Mouse (Mus musculus): ENCODE data around the gene Prdm4.

Prdm4 gene

DNA sequence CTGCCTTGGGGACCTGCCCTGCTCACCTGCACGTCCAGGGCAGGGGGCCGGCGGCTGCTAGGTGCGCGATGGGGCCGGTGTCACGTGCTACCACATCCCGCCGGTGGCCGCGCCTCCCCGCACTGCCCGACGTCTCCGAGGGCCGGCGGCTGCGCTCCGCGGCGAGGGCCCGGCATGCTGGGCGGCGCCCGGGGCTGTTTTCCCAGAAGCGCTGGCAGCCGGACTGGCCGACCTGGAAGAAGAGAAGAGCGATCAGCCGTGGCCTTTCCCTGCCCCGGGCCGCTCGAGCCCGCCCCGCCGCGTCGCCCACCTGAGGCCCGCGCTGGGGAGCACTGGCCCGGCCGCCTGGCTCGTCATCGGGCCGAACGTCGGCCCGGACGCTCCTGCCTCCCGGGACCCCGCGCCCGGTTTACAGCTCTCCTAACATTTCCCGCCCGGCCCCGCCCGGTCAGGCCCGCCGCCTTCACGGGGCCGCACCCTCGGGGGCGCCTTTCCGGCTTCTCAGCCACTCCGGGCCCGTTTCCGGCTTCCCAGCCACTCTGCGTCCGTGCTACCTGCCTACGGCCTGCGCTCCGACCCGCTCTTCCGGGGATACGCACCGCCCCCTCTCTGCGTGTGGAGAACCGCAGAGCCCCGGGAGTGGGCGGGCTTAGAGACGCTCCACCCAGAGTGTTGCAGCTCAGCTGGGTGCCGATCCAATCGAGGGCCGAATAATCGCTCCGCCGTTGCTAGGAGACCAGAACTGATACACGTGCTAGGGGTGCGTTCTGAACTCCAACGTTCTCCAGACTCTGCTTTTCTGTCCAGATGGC, at the start of gene Prdm4:
TSS of gene Prdm4 (minus strand) at position 645 of the 812 bp plus-strand sequence.
- peak; percentile 96 for DNase-seq (ENCODE audit: low read depth, low spot score)

DNA sequence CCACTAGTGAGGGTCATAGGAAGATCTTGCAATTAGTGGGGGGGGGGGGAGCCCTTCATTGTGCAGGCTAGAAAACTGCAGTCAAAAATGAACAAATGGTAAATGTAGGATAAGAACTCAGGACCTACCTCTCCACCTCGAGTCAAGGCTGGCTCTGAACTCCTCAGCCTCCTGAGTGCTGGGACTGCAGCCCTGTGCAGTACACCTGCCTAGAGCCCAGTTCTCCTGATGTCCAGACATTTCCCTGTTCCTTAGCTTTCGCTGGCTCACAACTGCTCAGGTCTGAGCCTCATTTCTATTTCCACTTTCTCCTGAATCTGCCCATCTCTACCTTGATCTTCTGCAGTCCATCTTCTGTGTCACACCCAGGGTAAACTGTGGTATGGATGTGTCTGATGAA, 49.5 kb upstream of the Prdm4 start:
- DNase-seq (ENCODE audit: low read depth, low spot score), result no peak

DNA sequence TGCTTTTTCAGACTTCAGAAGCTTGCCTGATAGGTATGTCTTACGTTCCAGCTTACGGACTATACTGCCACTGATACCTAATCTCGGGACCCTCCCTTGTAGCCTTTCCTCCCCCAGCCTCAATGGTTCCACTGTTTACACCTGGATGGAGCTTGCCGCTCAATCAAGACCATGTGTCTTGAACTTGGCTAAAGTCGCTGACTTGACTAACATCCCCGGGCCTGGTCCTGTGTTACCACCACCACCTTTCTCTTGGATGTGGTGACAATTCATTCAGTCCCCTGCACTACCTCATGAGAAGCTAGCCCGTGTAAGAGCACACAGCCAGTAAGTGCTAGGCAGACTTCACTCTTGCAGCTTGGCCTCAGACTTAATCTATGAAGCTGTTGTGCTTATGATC, 47.4 kb upstream of the Prdm4 start:
- DNase-seq (ENCODE audit: low read depth, low spot score), result no peak

DNA sequence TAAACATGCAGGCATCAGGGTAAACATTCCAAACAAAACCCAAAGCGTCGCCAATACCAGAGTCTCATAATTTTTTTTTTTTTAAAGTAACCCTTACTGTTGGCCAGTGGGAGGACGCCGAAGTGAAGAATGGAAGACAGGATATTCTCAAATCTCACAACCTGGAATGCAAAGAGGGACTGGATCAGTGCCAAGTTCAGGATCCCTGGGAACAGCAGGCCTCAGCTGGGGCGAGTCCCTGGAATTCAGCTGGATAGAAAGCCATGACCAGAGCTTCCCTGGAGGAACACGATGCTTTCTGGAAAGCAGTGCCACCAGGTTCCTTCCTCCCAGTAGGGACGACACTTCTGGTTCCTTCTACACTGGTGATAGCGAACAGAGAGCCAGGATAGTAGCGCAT, 46.0 kb upstream of the Prdm4 start:
- DNase-seq (ENCODE audit: low read depth, low spot score), result no peak

DNA sequence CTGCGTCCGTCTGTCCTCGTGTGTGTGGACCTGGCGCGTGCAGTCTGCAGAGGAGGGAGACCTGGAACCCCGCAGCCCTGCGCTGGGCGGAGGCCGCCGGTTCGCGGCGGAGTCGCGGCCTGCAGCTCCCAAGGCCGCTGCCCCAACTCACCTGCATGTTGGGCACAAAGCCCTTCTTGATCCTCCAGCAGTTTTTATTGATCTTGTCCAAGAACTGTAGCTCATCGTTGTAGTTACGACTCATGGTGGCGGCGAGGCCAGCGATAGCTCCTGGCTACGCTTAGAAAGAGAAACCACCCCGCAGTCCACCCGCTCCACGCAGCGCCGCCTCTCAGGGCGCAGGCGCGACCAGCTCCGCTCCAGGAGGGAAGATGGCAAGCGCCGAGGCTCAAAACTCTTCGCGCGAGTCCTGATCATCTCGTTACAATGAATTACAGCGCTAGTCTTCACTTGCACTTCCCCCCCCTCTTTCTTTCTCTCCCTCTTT, 40.6 kb upstream of the Prdm4 start, which contains the start of gene Rtcb:
TSS of gene Rtcb (minus strand) at position 360 of the 487 bp plus-strand sequence.
- DNase-seq (ENCODE audit: low read depth, low spot score), result peak; percentile 88

DNA sequence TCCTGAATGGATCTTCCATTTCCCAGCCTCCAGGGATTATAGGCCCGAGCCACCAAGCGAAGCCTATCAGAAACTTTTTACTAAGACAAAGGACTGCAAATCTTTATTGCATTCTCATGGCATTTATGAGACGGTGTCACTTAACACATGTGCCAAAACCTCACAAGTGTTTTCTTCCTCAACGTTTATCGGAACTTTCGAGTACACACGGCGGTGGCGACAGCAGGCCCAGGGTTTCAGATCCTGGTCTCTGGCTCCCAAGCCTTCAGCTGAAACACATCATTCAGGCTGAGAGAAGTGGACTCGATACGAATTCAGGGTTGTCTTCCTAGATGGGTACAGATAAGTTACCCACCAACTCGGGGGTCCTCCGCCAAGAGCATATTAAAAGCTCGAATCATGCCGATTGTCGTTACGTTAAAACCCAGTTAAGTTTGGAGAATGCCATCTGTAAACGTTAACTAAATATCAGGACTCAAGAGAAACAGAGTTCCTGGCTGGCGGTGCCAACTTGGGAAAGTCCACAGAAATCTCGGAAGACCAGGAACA, 40.0 kb upstream of the Prdm4 start:
- no peak for DNase-seq (ENCODE audit: low read depth, low spot score)

DNA sequence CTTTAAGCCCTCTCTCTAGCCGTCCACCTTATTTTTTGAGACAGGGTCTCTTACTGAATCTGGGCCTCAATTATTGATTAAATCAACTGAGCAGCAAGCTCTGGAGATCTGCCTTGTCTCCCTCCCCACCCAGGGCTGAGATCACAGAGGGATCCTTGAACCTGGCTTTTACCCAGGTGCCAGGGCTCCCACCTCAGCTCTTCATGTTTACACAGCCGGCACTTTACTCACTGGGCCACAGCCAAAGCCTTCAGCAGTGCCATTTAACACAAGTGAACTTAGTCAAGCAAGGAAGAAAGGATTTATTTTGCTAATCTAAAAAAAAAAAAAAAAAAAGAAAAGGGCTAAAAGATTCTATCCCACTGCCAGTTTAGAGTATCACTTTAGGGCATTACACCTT, 37.5 kb upstream of the Prdm4 start:
- DNase-seq (ENCODE audit: low read depth, low spot score), result no peak

DNA sequence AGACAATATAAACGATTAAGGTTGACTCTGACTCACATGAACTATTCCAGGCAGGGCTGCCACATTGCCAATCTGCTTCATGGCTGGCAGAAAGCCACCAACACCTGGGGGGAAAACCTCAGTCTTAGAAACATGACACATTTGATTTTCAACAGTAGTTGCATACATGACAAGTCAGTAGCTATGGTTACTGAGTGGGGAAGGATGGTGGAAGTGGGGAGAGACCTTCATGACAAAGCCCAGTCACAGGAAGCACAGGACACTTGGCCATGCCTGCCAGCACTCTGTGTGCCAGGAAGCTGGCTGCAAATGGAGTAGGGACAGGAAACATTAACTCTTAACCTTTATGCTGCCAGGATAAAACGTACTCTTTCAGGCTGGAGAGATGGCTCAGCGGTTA, 36.5 kb upstream of the Prdm4 start:
- no peak for DNase-seq (ENCODE audit: low read depth, low spot score)

DNA sequence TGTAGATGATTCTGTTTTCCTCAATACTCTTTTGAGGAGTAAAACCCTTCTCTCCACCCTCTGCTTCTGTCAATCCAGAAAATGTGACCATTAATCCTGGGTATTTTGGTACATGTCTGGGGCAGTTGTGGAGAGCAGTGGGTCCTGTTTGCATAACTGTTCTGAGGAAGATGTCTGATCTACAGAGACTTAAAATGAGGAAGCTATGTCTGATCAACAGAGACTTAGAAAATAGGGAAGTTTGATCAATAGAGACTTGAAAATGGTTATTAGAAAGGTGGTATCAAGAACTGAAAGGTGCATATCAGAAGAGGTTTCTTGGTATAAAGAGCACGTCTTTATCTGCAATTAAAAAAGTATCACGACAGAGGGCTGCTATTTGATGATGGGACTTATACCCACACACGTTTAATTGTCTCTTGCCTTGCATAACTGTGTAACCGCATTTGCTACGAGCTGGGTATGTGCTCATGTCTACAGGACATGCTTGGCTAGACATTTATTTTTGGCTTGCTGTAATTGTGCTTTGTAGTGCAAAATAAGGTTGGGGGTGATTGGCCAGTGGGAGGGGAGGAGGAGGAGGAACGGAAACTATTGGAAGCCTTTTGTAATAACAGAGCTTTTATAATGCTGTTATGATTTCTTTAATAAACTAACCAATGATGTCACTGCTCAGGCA, 35.0 kb upstream of the Prdm4 start:
- DNase-seq (ENCODE audit: low read depth, low spot score), result no peak

DNA sequence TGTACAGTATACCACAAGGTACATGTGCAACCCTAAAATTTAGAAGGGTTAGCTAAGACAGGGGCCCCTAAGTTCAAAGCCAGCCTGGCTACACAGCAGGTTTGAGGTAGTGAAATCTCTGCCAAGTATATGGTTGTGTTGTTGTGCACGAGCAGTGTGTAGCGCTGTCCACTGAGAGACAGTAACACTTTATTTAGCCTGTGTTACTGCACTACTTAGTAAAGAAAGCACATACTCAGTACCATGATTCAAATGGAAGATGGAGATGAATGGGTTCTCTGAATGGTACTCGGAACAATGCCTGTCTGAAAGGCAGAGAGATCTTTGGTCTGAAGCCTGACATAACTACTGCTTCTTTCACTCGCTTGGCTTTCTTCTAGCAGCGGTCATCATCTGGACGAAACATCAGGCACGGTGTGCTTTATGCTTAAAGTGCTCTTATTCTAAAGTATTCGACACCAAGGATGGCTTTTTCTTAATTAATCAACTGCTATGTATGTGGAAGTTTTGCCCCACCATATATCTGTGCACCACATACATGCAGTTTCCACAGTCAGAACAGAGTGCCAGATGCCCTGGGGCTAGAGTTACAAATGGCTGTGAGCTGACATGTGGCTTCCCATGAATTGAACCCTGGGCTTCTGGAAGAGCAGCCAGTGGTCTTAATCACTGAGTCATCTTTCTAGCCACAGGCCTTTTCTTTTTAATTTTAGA, 31.7 kb upstream of the Prdm4 start:
- DNase-seq (ENCODE audit: low read depth, low spot score), result no peak

DNA sequence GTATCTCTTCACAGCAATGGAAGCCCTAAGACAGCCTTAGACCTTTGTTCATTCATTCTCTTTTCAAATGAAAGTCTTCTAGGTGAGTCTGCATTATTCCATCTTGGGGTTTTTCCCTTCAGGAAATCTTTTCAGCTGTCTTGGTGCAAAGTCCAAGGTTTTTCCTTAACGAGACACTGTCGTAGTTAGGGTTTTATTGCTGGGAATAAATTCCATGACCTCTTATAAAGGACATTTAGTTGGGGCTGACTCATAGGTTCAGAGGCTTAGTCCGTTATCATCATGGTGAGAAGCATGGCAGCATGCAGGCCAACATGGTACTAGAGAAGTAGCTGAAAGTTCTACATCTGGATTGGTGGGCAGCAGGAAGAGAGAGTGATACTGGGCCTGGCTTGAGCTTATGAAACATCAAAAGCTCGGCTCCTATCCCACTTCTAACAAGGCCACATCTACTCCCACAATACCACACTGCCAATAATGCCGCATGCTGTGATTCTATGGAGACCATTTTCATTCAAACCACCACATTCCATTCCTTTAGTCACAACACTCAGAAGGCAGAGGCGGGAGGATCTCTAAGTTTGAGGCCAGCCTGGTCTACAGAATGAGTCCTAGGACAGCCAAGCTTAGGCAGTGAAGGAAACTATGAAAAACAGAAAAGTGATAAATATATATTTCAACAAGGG, 19.5 kb upstream of the Prdm4 start:
- no peak for DNase-seq (ENCODE audit: low read depth, low spot score)

DNA sequence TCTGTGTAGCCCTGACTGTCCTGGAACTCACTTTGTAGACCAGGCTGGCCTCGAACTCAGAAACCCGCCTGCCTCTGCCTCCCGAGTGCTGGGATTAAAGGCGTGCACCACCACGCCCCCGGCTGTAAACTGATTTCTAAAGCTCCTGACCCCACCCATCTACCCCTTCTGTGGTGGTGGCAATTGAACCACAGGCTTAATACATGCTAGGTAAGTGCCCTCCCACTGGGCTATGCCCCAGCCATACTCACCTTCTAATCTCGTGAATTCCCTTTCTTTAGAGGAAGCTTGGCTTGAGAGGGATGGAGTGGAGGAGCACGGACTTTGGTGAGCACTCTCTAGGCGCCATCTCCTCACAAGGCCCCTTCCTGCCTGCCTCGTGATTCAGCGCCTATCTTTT, 13.0 kb upstream of the Prdm4 start:
- DNase-seq (ENCODE audit: low read depth, low spot score), result no peak

DNA sequence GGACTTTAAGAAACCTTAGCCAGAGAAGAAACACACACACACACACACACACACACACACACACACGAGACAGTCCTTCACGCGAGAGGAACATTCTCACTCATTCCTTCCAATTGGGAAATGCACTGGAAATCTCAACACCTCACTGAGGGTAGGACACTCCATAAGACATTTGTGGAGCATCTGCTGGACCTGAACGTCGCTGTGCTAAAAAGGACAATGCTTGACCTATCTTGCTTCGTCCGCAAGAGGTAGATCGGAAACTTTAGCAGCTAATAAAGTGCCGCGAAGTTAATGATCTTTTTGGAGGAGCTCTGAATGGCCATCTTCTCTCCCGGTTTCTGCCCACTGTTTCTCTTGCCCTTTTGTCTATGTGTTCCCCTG, 12.3 kb upstream of the Prdm4 start:
- no peak for DNase-seq (ENCODE audit: low read depth, low spot score)

DNA sequence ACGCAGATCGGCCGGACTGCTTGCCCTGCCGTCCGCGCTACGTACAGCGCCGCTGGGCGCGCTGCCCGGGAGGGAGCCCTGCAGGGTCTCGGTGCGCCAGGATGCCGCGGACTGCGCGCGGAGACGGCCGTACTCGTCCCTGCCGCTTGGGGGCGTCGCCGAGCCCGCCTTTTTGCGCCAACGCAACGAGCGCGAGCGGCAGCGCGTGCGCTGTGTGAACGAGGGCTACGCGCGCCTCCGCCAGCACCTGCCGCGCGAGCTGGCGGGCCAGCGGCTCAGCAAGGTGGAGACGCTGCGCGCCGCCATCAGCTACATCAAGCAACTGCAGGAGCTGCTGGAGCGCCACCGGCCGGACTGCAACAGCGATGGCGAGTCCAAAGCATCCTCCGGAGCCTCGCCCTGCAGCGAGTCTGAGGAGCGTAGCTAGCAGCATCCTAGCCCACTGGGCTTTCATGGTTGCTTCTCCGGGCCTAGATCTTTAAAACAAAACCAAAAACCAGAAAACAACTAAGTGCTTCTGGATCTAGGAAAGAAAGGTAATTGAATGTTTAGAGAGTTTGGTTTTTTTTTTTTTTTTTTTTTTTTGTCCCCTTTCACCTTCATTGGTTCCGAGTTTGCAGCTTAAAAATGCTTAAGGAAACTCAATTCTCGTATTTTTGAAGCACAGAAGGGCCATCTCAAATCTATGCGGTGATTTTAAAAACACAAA, 11.7 kb upstream of the Prdm4 start:
- no peak for DNase-seq (ENCODE audit: low read depth, low spot score)

DNA sequence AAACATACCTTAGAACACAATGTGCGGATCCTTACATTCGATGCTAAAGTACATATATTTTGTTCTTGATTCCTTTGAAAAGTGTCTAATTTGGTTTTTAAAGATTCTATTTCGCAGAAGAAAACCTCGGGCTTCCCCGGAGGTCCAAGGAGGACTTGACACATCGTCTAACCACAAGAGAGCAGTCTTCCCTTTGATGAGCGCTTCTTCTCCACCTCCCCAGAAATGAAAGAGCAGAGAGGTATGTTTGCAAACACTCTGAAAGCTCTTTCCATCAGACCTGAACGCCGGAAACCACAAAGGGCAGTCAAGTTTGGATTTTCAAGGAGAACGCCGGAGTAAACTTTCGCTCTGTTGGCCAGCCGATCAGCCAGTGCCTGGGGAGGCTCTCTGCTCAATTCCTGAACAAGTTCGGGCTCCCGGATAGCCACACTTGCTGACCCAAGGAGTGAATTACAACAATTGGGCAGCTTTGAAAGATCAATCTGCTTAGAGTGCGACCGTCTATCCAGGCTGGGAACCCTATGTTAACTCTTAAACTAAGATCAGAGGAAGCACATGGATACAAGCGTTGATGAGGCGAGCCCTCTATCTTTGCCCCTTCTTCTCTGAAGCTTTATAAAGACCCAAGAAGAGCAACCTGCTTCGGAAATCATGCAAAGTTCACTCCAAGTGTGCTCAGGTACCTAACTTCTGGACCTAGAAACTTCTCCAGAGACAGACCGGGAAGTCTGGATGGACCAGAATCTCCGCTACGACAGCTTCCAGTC, 10.9 kb upstream of the Prdm4 start, which contains the start of gene Ascl4:
TSS of gene Ascl4 (plus strand) at position 6 of the 770 bp plus-strand sequence.
- no peak for DNase-seq (ENCODE audit: low read depth, low spot score)

DNA sequence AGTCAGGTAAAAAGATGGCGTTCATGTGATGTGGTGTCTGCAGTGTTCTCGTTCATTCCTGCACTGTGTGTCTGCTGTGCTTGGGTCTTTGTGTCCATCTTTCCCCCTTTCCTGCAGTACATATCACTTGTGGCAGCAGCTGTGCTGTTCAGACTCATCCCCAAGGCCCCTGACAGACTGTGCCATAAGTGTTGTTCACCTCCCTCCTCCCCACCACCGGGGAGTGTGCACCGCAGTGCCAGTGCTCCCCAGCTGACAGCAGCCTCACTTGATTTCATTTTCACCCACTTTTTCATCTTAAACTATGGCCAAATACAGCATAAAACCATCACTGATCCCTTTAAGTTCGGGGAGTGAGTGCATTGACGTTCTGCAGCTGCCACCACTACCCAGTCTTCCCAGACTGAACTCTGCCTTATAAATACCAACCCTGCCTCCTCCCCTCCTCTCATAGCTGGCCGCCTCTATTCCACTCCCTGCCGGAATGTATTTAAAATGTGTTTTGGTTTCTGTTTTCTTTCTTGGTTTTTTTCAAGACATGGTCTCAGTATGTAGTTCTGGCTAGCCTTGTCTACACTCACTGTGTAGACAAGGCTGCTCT, 37.0 kb downstream of the Prdm4 start:
- DNase-seq (ENCODE audit: low read depth, low spot score), result no peak

DNA sequence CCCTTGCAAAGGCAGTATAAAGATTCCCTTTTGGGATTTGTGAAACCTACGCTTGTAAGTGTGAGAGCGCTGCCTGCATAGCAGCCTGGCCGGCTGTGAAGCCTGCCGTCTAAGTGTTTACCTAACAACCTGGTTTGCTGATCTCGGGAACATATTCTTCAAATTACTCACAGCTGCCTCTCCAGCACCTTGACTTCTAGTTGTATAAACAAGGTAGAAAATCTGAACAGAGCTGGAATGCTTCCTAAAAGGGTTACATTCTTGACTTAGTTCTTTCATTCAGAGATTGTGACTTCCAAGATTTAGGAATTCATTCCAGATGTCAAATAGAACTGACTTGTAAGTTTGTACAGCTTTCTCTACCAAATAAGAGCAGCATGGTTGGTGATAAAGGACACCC, 41.1 kb downstream of the Prdm4 start:
- DNase-seq (ENCODE audit: low read depth, low spot score), result no peak

DNA sequence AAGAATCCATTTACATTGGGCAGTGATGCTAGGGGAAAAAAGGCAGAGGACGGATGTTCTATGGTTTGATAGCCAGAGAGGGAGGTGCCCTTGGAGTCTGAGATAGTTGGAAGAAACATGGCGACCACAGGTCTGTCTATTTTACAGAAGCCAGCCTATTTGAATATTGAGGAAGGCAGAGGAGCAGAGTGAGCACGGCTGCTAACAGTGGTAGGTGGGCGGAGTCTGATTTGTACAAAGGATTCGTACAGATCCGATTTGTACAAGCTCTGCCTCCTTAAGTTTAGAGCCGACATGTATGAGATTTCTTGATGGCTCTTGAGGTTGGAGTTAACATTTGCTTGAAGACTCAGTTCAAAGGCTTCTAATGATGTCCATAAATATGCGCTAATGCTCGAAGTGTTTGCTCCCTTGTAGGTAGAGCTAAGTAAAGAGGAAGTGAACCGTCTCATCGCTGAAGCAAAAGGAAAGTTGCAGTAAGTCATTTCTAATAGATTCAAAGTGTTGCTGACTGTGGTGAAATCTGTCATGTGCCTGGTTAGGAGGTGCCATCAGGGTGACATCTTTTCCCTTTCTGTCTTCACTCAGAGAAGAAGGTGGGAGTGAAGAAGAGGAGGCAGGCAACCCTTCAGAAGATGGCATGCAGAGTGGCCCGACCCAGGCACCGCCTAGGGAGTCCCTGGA, 42.9 kb downstream of the Prdm4 start:
- no peak for DNase-seq (ENCODE audit: low read depth, low spot score)

DNA sequence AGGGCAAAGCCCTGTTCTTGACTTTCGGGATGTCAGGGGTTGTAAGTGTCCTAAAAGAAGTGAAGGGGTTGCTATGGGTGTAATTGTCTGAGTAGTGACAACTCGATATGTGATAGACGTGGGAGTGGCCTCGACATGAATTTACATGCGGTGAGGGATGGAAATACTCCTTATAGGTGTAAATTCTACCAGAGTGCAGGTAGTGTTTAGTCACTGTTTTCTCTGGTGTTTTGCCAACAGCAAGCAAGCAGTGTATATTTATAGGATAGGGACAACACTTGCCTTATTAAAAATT, 44.5 kb downstream of the Prdm4 start:
- no peak for DNase-seq (ENCODE audit: low read depth, low spot score)
